Mouse (Mus musculus): ENCODE results near the gene Spdye4a. TPM values are rescaled to one million over a fixed set of nuclear protein-coding genes. Genes with fewer than 3 reads are reported as not detected.
"Not testable (repeated sequence)": the region's sequence is repeated elsewhere in the genome, so short reads cannot be mapped to it uniquely, and the experiment has no call there.

The Spdye4a gene
- polyA plus RNA-seq, 1 experiment from 2014 or later = not detected

DNA sequence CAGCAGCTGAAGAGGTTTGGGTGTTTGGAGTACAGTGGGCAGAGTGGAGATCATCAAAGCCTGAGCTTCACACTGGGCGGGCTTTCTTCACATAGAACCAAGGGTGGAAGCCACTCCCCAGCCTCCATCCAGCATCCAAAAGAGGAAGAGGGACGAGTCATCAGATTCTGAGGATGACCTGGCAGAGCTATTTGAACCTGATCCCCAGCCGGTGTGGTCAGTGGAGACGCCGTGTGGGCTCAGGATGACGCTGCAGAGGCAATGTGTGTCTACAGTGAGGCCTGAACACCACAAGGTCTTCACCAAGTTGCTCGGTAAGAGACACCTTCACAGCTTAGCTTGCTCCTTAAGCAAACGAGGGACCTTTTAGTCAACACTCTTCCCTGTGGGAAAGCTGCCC is 31.9 kb downstream of the Spdye4a start:
- 50% methylated on average over 6 of the region's 8 CpGs for WGBS (ENCODE audit: missing documents)
- H3K4me3 ChIP-seq (ENCODE audit: inconsistent target); H3K27ac ChIP-seq; H3K36me3 ChIP-seq (ENCODE audit: inconsistent target); H3K79me2 ChIP-seq (ENCODE audit: inconsistent target): not testable (repeated sequence)

- 98% methylated on average over 7 of the region's 8 CpGs for WGBS (ENCODE audit: missing documents)
Measured at GRCm38 (mm10) chr5:143192806-143193205, 33.9 kb downstream of the Spdye4a start.

DNA sequence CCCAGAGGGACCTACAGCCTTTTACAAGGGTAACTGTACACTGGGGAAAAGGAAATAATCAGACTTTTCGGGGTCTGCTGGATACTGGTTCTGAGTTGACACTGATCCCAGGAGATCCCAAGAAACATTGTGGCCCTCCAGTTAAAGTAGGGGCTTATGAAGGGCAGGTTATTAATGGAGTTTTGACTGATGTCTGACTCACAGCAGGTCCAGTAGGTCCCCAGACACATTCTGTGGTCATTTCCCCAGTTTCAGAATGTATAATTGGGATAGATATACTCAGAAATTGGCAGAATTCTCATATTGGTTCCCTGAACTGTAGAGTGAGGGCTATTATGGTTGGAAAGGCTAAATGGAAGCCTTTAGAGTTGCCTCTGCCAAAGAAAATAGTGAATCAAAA is 38.7 kb downstream of the Spdye4a start:
- H3K36me3 ChIP-seq (ENCODE audit: inconsistent target); H3K27ac ChIP-seq; H3K79me2 ChIP-seq (ENCODE audit: inconsistent target); H3K4me3 ChIP-seq (ENCODE audit: inconsistent target): not testable (repeated sequence)
- no CpG with 5 or more reads among the region's 1 CpGs for WGBS (ENCODE audit: missing documents)

More at GRCm38 (mm10) chr5:143192806-143193205, 33.9 kb downstream of the Spdye4a start:
- Histone ChIP-seq H3K36me3 (ENCODE audit: inconsistent target) (no peaks in the 10 kb centered on the region), H3K79me2 (ENCODE audit: inconsistent target) (no peaks in the 10 kb centered on the region), H3K4me3 (ENCODE audit: inconsistent target) (no peak overlapping the region), H3K27ac (no peak overlapping the region)

GRCm38 (mm10) chr5:143180255-143181076 is 46.2 kb downstream of the Spdye4a start, which contains the start of the genes Rbak and Spdye4b:
Gene Rbak, minus strand, starts transcription at chr5:143180775.
Gene Spdye4b, plus strand, starts transcription at chr5:143181017.
- Histone ChIP-seq H3K27ac (no peak within 1 kb of the TSS), H3K79me2 (ENCODE audit: inconsistent target) (peaks cover 9% of the 10 kb centered on the region), H3K4me3 (ENCODE audit: inconsistent target) (peak within 1 kb of the TSS; percentile 40), H3K36me3 (ENCODE audit: inconsistent target) (peaks cover 30% of the 10 kb centered on the region)
- WGBS (ENCODE audit: missing documents) = 2% methylated on average over 58 of the region's 58 CpGs

GRCm38 (mm10) chr5:143179179-143179578 is 47.5 kb downstream of the Spdye4a start:
- WGBS (ENCODE audit: missing documents) = 50% methylated on average over 5 of the region's 6 CpGs
- Histone ChIP-seq H3K4me3 (ENCODE audit: inconsistent target) (no peak overlapping the region), H3K27ac (no peak overlapping the region), H3K36me3 (ENCODE audit: inconsistent target) (peaks cover 43% of the 10 kb centered on the region), H3K79me2 (ENCODE audit: inconsistent target) (peaks cover 9% of the 10 kb centered on the region)

- H3K79me2 ChIP-seq (ENCODE audit: inconsistent target) = peaks cover 9% of the 10 kb centered on the region
Measured at GRCm38 (mm10) chr5:143177541-143178200, 49.0 kb downstream of the Spdye4a start.

DNA sequence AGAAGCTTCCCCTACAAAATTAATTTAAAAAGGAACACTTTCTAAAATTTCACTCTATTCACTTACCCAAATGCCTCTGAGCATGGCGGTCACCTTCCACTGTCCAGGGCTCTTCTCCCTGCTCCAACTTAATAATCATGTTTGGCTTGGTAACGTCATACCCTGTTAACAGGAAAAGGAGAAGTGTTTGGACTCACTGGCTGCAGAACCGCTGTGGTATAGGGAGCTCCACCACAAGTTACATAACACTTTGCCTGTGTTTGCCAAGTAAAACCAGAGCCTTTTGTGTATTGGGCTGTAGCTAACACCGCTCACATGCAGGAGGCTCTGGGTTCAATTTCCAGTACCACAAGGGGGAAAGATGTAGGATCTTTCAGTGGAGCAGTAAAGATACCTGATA is 50.7 kb downstream of the Spdye4a start:
- 31% methylated on average over 4 of the region's 4 CpGs for WGBS (ENCODE audit: missing documents)
- Histone ChIP-seq H3K27ac (no peak overlapping the region), H3K79me2 (ENCODE audit: inconsistent target) (peaks cover 9% of the 10 kb centered on the region), H3K4me3 (ENCODE audit: inconsistent target) (no peak overlapping the region), H3K36me3 (ENCODE audit: inconsistent target) (peaks cover 57% of the 10 kb centered on the region)

More at GRCm38 (mm10) chr5:143177541-143178200, 49.0 kb downstream of the Spdye4a start:
- Histone ChIP-seq H3K4me3 (ENCODE audit: inconsistent target) (no peak overlapping the region), H3K36me3 (ENCODE audit: inconsistent target) (peaks cover 57% of the 10 kb centered on the region), H3K27ac (no peak overlapping the region)
- 98% methylated on average over 3 of the region's 3 CpGs for WGBS (ENCODE audit: missing documents)

Other genes with a start within 250 kb of the Spdye4a start
- 21.4 to 26.2 TPM (median 23.3 TPM) in 3 replicates for gene Rnf216, start 113.9 kb downstream of the Spdye4a start, polyA plus RNA-seq (2018)
- gene Olfr718-ps1, start 79.3 kb downstream of the Spdye4a start, polyA plus RNA-seq (2018) = not detected in 3 replicates
- 4.6 to 4.9 TPM (median 4.8 TPM) in 3 replicates for gene Rbak, start 46.1 kb downstream of the Spdye4a start, polyA plus RNA-seq (2018)
- gene Spdye4b, start 45.9 kb downstream of the Spdye4a start, polyA plus RNA-seq (2018) = not detected in 3 replicates
- 4.7 to 6.0 TPM (median 5.2 TPM) in 3 replicates for gene Zfp12, start 8.3 kb upstream of the Spdye4a start, polyA plus RNA-seq (2018)
- 2.5 TPM in 3 replicates for gene Zfp316, start 43.1 kb upstream of the Spdye4a start, polyA plus RNA-seq (2018)
- not detected in 3 replicates for gene Zfp853, start 66.7 kb upstream of the Spdye4a start, polyA plus RNA-seq (2018)
- 11.1 to 17.3 TPM (median 13.0 TPM) in 3 replicates for gene E130309D02Rik, start 88.5 kb upstream of the Spdye4a start, polyA plus RNA-seq (2018)
- 26.9 to 33.6 TPM (median 31.4 TPM) in 3 replicates for gene Zdhhc4, start 102.4 kb upstream of the Spdye4a start, polyA plus RNA-seq (2018)
- not detected in 3 replicates for gene Grid2ip, start 130.4 kb upstream of the Spdye4a start, polyA plus RNA-seq (2018)
- 32.5 to 65.4 TPM (median 39.8 TPM) in 3 replicates for gene Kdelr2, start 176.9 kb upstream of the Spdye4a start, polyA plus RNA-seq (2018)
- 30.0 to 47.3 TPM (median 32.7 TPM) in 3 replicates for gene Daglb, start 237.7 kb upstream of the Spdye4a start, polyA plus RNA-seq (2018)

Measured in macrophage (primary cell).